Mouse (Mus musculus) thymus, adult 2 months (tissue): Measurements from ENCODE around the gene Srarp. TPM values are rescaled to one million over a fixed set of nuclear protein-coding genes. Genes with fewer than 3 reads are reported as not detected.

Experiments
- DNase-seq: peaks from one replicate; pipeline ENCODE4 v3.0.0; 2021
- H3K27ac ChIP-seq: fragments of 200-500 bp; 2 replicates; pipeline ENCODE4 v1.5.1; 2012; ENCODE audit warnings: low read length, control low read depth; ENCODE audit not compliant: control insufficient read depth, insufficient read depth
- H3K27me3 ChIP-seq: fragments of 200-500 bp; 2 replicates; pipeline ENCODE4 v1.6.1; 2012; ENCODE audit warnings: mild to moderate bottlenecking, low read length, moderate library complexity, mixed read lengths; ENCODE audit not compliant: control insufficient read depth, insufficient read depth
- H3K36me3 ChIP-seq: fragments of 200-500 bp; 2 replicates; pipeline ENCODE4 v1.6.1; 2012; ENCODE audit warnings: mild to moderate bottlenecking, low read length, moderate library complexity; ENCODE audit not compliant: control insufficient read depth, insufficient read depth
- H3K4me1 ChIP-seq: fragments of 200-500 bp; replicated peaks from 2 replicates; pipeline ENCODE4 v1.6.1; 2012; ENCODE audit warnings: low read length; ENCODE audit not compliant: control insufficient read depth, insufficient read depth
- H3K4me3 ChIP-seq: fragments of 200-500 bp; 2 replicates; pipeline ENCODE4 v1.5.1; 2012; ENCODE audit warnings: mild to moderate bottlenecking, low read length, control low read depth, moderate library complexity; ENCODE audit not compliant: control insufficient read depth, insufficient read depth
- CTCF ChIP-seq: fragments of 200-500 bp; IDR thresholded peaks from 2 replicates; pipeline ENCODE4 v1.5.1; 2012; ENCODE audit warnings: mild to moderate bottlenecking, control low read depth, low read length, moderate library complexity, borderline replicate concordance; ENCODE audit not compliant: control insufficient read depth, poor library complexity, insufficient read depth; ENCODE audit errors: extremely low read depth
- POLR2A ChIP-seq: fragments of 200-500 bp; IDR thresholded peaks from 2 replicates; pipeline ENCODE4 v1.6.1; 2012; ENCODE audit warnings: mild to moderate bottlenecking, low read length, control low read depth, moderate library complexity; ENCODE audit not compliant: control insufficient read depth, poor library complexity, insufficient read depth; ENCODE audit errors: extremely low read depth
- WGBS: fragments of 180-500 bp; shearing (Covaris S2); methylation state at CpG from one replicate; pipeline ENCODE4 v1.1.7; 2018; 5-methylcytosine and 5-hydroxymethylcytosine counted together
- polyA plus RNA-seq: library from polyadenylated mRNA; depleted of rRNA; stranded (reverse); fragments of >200 nt; gene quantifications from 2 replicates; pipeline ENCODE4 v1.2.3, GENCODE M21; 2012

Srarp gene
- polyA plus RNA-seq, 1 experiment: 0.42 TPM

- TF ChIP-seq CTCF (no peak), POLR2A (no peak)
- no peak overlapping the region for H3K27ac ChIP-seq
- DNase-seq: no peak
Observed at GRCm38 (mm10) chr4:141421423-141421822, 14.5 kb downstream of the Srarp start.

GRCm38 (mm10) chr4:141420886-141421285 is 15.0 kb downstream of the Srarp start:
- no peak for TF ChIP-seq POLR2A
- Histone ChIP-seq H3K27me3 (no peaks in the 10 kb centered on the region), H3K36me3 (no peaks in the 10 kb centered on the region), H3K4me1 (peaks cover 24% of the 10 kb centered on the region), H3K4me3 (no peak overlapping the region), H3K27ac (no peak overlapping the region)
- 89% methylated on average over 9 of the region's 9 CpGs for WGBS
- DNase-seq: no peak

More at GRCm38 (mm10) chr4:141421423-141421822, 14.5 kb downstream of the Srarp start:
- Histone ChIP-seq H3K36me3 (no peaks in the 10 kb centered on the region), H3K4me1 (peaks cover 27% of the 10 kb centered on the region), H3K27me3 (no peaks in the 10 kb centered on the region), H3K4me3 (no peak overlapping the region)
- 92% methylated on average over 14 of the region's 14 CpGs for WGBS

GRCm38 (mm10) chr4:141420192-141420829 is 15.6 kb downstream of the Srarp start, which contains the start of gene Hspb7:
TSS of gene Hspb7 (plus strand) at chr4:141420779.
- Histone ChIP-seq H3K27me3 (no peaks in the 10 kb centered on the region), H3K36me3 (no peaks in the 10 kb centered on the region), H3K4me3 (no peak within 1 kb of the TSS), H3K27ac (no peak within 1 kb of the TSS), H3K4me1 (peaks cover 21% of the 10 kb centered on the region)
- no peak for DNase-seq
- no peak for TF ChIP-seq CTCF
- no peak for TF ChIP-seq POLR2A
- WGBS: 61% methylated on average over 9 of the region's 9 CpGs

DNA sequence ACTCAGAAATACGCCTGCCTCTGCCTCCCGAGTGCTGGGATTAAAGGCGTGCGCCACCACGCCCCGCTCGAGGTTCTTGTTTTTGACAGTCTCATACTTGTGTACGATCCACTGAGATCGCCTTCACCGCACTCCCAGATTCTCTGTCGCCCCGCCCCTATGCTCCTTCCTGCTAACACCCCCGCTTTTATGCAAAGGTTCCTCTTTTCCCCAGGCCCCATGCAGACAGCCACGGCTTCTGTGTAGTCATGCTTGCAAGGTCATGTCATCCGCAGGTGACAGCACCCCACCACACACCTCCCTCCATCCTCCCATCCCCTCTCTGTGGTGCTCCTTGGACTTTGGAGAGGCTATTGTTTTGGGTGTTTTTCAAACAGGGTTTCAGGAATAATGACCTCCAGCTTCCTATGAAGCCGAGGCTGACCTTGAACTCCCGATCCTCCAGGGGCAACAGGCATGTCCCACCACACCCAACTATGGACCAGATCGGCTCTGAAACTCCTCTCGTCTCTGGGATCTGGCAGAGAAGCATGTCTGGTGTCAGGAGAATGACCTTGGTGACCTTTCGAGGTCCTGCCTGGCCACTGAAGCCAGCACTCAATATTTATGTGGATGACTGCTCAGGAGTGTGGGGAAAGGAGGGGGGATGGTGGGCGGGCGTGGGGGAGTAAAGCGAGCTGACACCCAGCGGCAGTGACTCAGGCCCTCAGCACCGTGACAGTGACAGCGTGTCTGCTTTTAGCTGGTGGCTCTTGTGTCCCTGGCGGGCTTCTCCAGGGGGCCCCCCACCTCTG is 16.3 kb downstream of the Srarp start:
- H3K36me3 ChIP-seq: no peaks in the 10 kb centered on the region
- TF ChIP-seq CTCF (no peak), POLR2A (no peak)
- H3K4me3 ChIP-seq: no peak overlapping the region
- WGBS: 12% methylated on average over 27 of the region's 27 CpGs
- DNase-seq: peak; percentile 15
- no peak overlapping the region for H3K27ac ChIP-seq
- H3K27me3 ChIP-seq: no peaks in the 10 kb centered on the region
- peaks cover 15% of the 10 kb centered on the region for H3K4me1 ChIP-seq

DNA sequence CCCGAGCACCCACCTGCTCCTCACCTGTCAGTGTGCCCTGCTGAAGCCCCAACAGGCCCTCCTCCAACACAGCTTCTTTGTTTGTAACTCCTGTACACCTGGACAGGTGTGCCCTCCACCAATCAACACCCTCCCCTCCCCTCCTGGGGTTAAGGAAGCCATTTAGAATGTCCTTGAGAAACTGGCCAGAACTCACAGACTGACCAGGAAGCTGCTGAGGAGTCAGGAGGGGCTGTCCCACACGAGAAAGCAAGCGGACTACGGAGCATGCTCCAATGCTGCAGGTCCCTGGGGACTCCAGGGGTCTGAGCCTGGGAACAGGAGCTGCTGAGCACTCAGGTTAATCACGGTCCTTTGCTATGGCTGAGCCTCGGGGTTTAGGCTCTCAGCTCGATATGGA is 20.0 kb downstream of the Srarp start, which contains the start of gene Clcnkb:
Gene Clcnkb, minus strand, starts transcription at position 91 of the 400 bp plus-strand sequence.
- Histone ChIP-seq H3K36me3 (no peaks in the 10 kb centered on the region), H3K4me3 (no peak within 1 kb of the TSS), H3K27me3 (no peaks in the 10 kb centered on the region), H3K27ac (no peak within 1 kb of the TSS), H3K4me1 (peaks cover 15% of the 10 kb centered on the region)
- no peak for DNase-seq
- no peak for TF ChIP-seq CTCF
- WGBS: 91% methylated on average over 7 of the region's 7 CpGs

GRCm38 (mm10) chr4:141411430-141411992 is 24.4 kb downstream of the Srarp start:
- Histone ChIP-seq H3K36me3 (no peaks in the 10 kb centered on the region), H3K4me3 (no peak overlapping the region), H3K27me3 (no peaks in the 10 kb centered on the region), H3K4me1 (no peaks in the 10 kb centered on the region), H3K27ac (no peak overlapping the region)
- TF ChIP-seq POLR2A (no peak), CTCF (peak; percentile 43; the same call in 1 of the 2 replicates)
- DNase-seq: no peak
- WGBS: 38% methylated on average over 22 of the region's 22 CpGs

DNA sequence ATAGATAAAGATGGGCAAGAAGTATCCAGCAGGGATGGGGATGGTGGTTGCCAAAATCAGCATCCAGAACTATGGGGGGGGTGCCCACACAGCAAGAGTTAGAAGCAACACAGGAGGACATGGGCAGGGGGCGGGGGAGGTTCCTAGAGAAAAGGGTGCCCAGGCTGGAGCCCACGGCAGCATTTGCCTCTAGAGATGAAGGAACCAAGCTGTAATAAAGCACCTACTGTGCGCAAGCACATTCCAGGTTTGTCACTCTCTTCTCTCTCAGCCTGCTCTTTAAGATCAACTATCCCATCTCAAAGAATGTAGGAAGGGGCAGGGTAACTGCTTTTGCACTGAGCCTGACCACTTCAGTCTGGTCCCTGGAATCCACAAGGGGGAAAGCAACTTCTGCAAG is 27.3 kb downstream of the Srarp start:
- no peak for DNase-seq
- H3K36me3 ChIP-seq: no peaks in the 10 kb centered on the region
- no peak overlapping the region for H3K27ac ChIP-seq
- no peaks in the 10 kb centered on the region for H3K27me3 ChIP-seq
- H3K4me1 ChIP-seq: no peaks in the 10 kb centered on the region
- TF ChIP-seq POLR2A: no peak
- no peak for TF ChIP-seq CTCF
- WGBS: 95% methylated on average over 3 of the region's 3 CpGs
- H3K4me3 ChIP-seq: no peak overlapping the region
